Mouse (Mus musculus): ENCODE measurements around the gene Mgat2.

DNA sequence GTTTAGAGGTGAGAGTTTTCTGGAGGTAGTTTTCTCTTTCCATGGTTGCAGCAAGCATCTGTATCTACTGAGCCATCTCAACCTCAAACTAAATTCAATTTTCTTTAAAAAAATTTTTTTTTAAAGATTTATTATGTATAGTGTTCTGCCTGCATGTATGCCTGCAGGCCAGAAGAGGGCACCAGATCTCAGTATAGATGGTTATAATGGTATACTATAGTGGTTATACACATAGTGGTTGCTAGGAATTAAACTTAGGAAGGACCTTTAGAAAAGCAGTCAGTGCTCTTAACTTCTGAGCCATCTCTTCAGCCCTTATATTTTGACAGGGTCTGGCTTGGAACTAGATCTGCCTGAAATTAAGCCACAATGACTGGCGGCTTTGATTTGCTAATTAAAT lies 6.6 kb downstream of the Mgat2 start:
- TF ChIP-seq CTCF (IDR thresholded peaks at IDR 0.05; ENCODE audit: low read depth, low read length), result no peak
- TF ChIP-seq POLR2A (IDR thresholded peaks at IDR 0.05; ENCODE audit: insufficient read depth, low read length), result no peak
